Mouse (Mus musculus) activated CD4-positive, CD25-positive, alpha-beta regulatory T cell (primary cell): ENCODE measurements around the gene Bcl6. TPM values are rescaled to one million over a fixed set of nuclear protein-coding genes. Genes with fewer than 3 reads are reported as not detected.

ENCODE experiments used
- polyA plus RNA-seq, 2 experiments: library from polyadenylated mRNA; unstranded; fragments of 100-300 nt; shearing (Covaris generic); gene quantifications; one replicate each; pipeline ENCODE4 v1.2.1; 2017

Gene Bcl6
- polyA plus RNA-seq = 10 to 100 TPM in 1 of 2 experiments, 1 to 10 TPM in 1; 7.7 to 13.2 TPM

DNA sequence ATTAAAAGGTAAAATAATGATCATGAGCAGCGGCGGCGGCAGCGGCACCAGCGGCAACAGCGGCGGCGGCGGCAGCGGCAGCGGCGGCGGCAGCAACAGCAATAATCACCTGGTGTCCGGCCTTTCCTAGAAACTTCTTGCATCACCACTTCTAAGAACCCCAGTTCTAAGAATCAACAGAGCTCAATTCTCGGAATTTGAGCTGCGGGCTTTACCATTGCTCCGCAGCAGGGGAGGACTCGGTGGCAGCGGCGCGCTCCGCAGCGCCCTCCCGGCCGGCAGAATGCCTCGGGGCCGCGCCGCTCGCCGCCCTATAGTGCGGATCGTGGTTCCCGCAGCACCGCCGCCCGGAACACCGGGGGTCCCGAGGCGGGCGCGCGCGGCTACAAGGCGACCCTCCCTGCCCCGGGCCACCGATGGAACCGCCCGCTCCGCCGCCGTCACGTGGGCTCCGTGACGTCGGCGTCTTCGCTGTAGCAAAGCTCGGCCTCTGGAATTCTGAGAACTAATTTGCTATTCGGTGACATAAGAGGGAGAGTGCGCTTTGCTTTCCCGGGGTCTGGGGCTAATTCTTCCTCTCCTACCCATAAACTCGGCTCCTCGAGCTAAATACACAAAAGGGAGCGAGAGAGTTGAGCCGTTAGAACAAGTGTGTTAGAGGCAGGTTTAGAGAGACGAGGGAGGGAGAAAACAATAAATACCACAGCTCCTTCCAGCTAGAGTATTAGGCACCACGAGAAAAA, at the start of gene Bcl6, which contains the start of gene Gm37419:
Gene Bcl6 (minus strand): TSS at position 387 of the 743 bp plus-strand sequence.
Gene Gm37419 (plus strand): TSS at position 17 of the 743 bp plus-strand sequence.

DNA sequence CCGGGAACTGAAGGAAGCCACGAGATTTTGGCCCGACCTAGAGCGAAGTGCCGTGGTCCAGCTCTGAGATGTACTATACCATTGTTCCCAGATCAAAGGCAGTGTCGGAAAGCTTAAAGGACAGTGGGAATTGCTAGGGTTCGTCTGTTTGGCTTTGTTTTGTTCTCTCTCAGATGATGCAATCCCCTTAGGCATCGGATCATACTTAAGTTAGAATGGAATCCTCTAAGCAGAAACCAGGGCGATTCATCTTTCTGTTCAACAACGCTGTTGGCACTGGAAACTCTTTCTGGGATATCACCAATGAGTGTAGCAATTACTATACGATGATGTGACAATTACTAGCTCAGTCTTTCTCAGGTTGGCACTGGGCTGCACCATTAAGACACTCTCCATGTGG, 56.4 kb downstream of the Bcl6 start, which contains the start of gene Rtp2:
Gene Rtp2 (minus strand): TSS at position 101 of the 400 bp plus-strand sequence.

Other genes starting within 250 kb of the Bcl6 start
- not detected for gene Sst, start 97.9 kb downstream of the Bcl6 start, polyA plus RNA-seq
- gene Rtp2, start 56.5 kb downstream of the Bcl6 start, polyA plus RNA-seq = under 1 TPM in 1 of 2 experiments, not detected in 1; 0.45 TPM
- gene Gm37419, start 370 bp downstream of the Bcl6 start, polyA plus RNA-seq = not detected